ENCODE assay signal across 17 mouse cellular contexts in the genomic region with DNA sequence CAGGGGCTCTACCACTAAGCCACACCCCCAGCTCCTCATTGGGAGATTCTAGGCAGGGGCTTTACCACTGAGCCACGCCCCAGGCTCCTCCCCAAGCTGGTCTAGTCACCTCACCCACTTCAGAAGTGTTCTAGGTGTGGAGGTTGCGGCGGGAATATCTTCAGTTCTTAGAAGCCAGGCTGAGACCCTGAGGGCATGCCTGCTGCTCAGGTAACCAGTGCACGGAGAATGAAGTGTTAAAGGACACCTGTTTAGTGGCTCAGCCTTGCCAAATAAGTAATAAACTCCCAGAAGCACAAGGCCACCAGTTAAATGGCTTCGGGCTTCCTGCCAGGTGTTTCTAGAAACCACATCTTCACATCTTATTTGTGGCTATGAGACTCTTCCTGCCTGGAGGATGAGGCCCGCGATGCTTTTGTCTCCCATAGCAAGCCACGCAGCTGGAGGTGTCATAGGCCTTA. TPM values are rescaled to one million over a fixed set of nuclear protein-coding genes. Genes with fewer than 3 reads are reported as not detected.
DNase-seq lines count a peak whose midpoint lies in the region; ATAC-seq and TF ChIP-seq lines count a peak whose summit lies in the region.
"Had no signal": no experiment of that assay in that cellular context is flagged by ENCODE, and none has a peak within 500 bp of the region (broad histone marks: within the 10 kb centered on the region; RNA-seq: fewer than 3 reads in every experiment).

No protein-coding gene starts in this region.

- no peak overlapping the region for H3K9ac ChIP-seq in CH12.LX (ENCODE audit: insufficient read depth, low read depth)
- no peak overlapping the region for H3K9ac ChIP-seq in kidney, embryonic 15.5 days
- no peak overlapping the region for H3K9ac ChIP-seq in liver, embryonic 12.5 days
- H3K9ac ChIP-seq in hindbrain, embryonic 13.5 days, result no peak overlapping the region
- H3K9ac ChIP-seq: forebrain, embryonic 15.5 days had no signal

- no peak overlapping the region for H3K4me3 ChIP-seq in kidney, adult 2 months (ENCODE audit: insufficient read depth, low read depth, low read length)
- no peak overlapping the region for H3K4me3 ChIP-seq in CH12.LX (replicated peaks in 1 of 3; ENCODE audit: low read depth in 2 of 3, low read length in 2 of 3, poor library complexity in 1 of 3)
- no peak overlapping the region for H3K4me3 ChIP-seq in kidney, embryonic 15.5 days (replicated peaks)
- H3K4me3 ChIP-seq in liver, embryonic 12.5 days, result no peak overlapping the region
- H3K4me3 ChIP-seq in hindbrain, embryonic 13.5 days, result no peak overlapping the region
- H3K4me3 ChIP-seq: forebrain, embryonic 15.5 days had no signal

- in situ Hi-C loops in CH12.LX (cut with MboI; ENCODE audit: low pct_ligation_motif_present, low pct_unique_long_range_greater_than_20kb, low sequenced_read_pairs), result no loop called here

- no peak overlapping the region for H3K4me2 ChIP-seq in CH12.LX (ENCODE audit: insufficient read depth, low read depth, poor library complexity, severe bottlenecking)
- H3K4me2 ChIP-seq in kidney, embryonic 15.5 days, result no peak overlapping the region
- no peak overlapping the region for H3K4me2 ChIP-seq in liver, embryonic 12.5 days
- H3K4me2 ChIP-seq in hindbrain, embryonic 13.5 days, result no peak overlapping the region
- H3K4me2 ChIP-seq: forebrain, embryonic 15.5 days; liver, embryonic 11.5 days had no signal

- 59% methylated on average over 8 of the region's 8 CpGs for WGBS in kidney, adult 2 months
- WGBS in kidney, embryonic 15.5 days, result 80% methylated on average over 8 of the region's 8 CpGs
- 64% methylated on average over 8 of the region's 8 CpGs for WGBS in liver, embryonic 12.5 days (ENCODE audit: insufficient replicate concordance)
- 88% methylated on average over 8 of the region's 8 CpGs for WGBS in hindbrain, embryonic 13.5 days

- H3K27me3 ChIP-seq in kidney, adult 2 months (replicated peaks; ENCODE audit: control insufficient read depth, insufficient read depth, low read length), result no peaks in the 10 kb centered on the region
- peaks cover 44% of the 10 kb centered on the region for H3K27me3 ChIP-seq in CH12.LX (replicated peaks)
- H3K27me3 ChIP-seq in kidney, embryonic 15.5 days, result no peaks in the 10 kb centered on the region
- peaks cover 16% of the 10 kb centered on the region; the same call in 1 of the 2 replicates for H3K27me3 ChIP-seq in liver, embryonic 12.5 days (replicated peaks)
- H3K27me3 ChIP-seq in hindbrain, embryonic 13.5 days, result 0 out of 2 replicates have a peak, but pooled peaks cover 6% of the 10 kb centered on the region
- H3K27me3 ChIP-seq: forebrain, embryonic 15.5 days had no signal

- no peak for TF ChIP-seq EP300 in CH12.LX (IDR thresholded peaks at IDR 0.05; ENCODE audit: low read length)

- no peak for TF ChIP-seq CTCF in kidney, adult 2 months (conservative IDR thresholded peaks at IDR 0.05; ENCODE audit: insufficient read depth, insufficient read length, low read depth, low read length)
- TF ChIP-seq CTCF in CH12.LX (conservative IDR thresholded peaks at IDR 0.05 in 1 of 2, IDR thresholded peaks at IDR 0.05 in 1 of 2; ENCODE audit: low read depth in 2 of 2, low read length in 2 of 2), result no peak

- TF ChIP-seq RAD21 in CH12.LX (IDR thresholded peaks at IDR 0.05; ENCODE audit: low read depth, low read length), result no peak

- peak; percentile 50 for DNase-seq in kidney, adult 2 months
- no peak for DNase-seq in kidney, adult 8-10 months
- peak; percentile 39 for DNase-seq in CH12.LX (ENCODE audit: extremely low read depth)
- DNase-seq in thymus, postnatal 14 days, result peak; percentile 87
- no peak for DNase-seq in layer of hippocampus, adult 9-11 months
- DNase-seq: cerebellum, postnatal 14 days; heart, postnatal 10 days; lung, postnatal 10 days; right cerebral cortex, postnatal 4 days had no signal

- H3K9me3 ChIP-seq in CH12.LX (replicated peaks; ENCODE audit: low read length), result peaks cover 20% of the 10 kb centered on the region
- H3K9me3 ChIP-seq in kidney, embryonic 15.5 days (replicated peaks), result 0 out of 2 replicates have a peak, but pooled peaks cover 2% of the 10 kb centered on the region
- no peaks in the 10 kb centered on the region for H3K9me3 ChIP-seq in liver, embryonic 12.5 days (replicated peaks)
- H3K9me3 ChIP-seq in hindbrain, embryonic 13.5 days, result no peaks in the 10 kb centered on the region
- H3K9me3 ChIP-seq: forebrain, embryonic 15.5 days had no signal

- dilution Hi-C loops in CH12.LX (cut with MboI; ENCODE audit: extremely low pct_ligation_motif_present, extremely low pct_unique_long_range_greater_than_20kb, low sequenced_read_pairs), result no loop called here

- no peak for ATAC-seq in kidney, embryonic 15.5 days (replicated peaks; ENCODE audit: low FRiP score)
- ATAC-seq in liver, embryonic 12.5 days, result no peak
- no peak for ATAC-seq in hindbrain, embryonic 13.5 days (ENCODE audit: low FRiP score)
- ATAC-seq: forebrain, embryonic 15.5 days; intestine, postnatal 0 days; midbrain, embryonic 16.5 days had no signal

- no peaks in the 10 kb centered on the region for H3K79me2 ChIP-seq in CH12.LX (replicated peaks; ENCODE audit: control insufficient read depth, extremely low read depth, insufficient read depth, poor library complexity, severe bottlenecking)

- H3K4me1 ChIP-seq in kidney, adult 2 months (ENCODE audit: control insufficient read depth, insufficient read depth, low read length), result peaks cover 42% of the 10 kb centered on the region
- H3K4me1 ChIP-seq in CH12.LX (ENCODE audit: control insufficient read depth in 1 of 2, insufficient read depth in 2 of 2), result peaks cover 3 to 25% of the 10 kb centered on the region in 2 experiments
- H3K4me1 ChIP-seq in kidney, embryonic 15.5 days, result peaks cover 42% of the 10 kb centered on the region
- peaks cover 9% of the 10 kb centered on the region; the same call in 1 of the 2 replicates for H3K4me1 ChIP-seq in liver, embryonic 12.5 days
- H3K4me1 ChIP-seq in hindbrain, embryonic 13.5 days (replicated peaks), result no peaks in the 10 kb centered on the region
- H3K4me1 ChIP-seq: forebrain, embryonic 15.5 days had no signal

- H3K27ac ChIP-seq in kidney, adult 2 months (ENCODE audit: insufficient read depth, low read depth, low read length), result peak overlapping the region; percentile 69; the same call in 1 of the 2 replicates
- H3K27ac ChIP-seq in CH12.LX (ENCODE audit: insufficient read depth, low read depth), result no peak overlapping the region
- H3K27ac ChIP-seq in kidney, embryonic 15.5 days, result 0 out of 2 replicates have a peak overlapping the region, but pooled peaks have one; percentile 37
- no peak overlapping the region for H3K27ac ChIP-seq in liver, embryonic 12.5 days
- no peak overlapping the region for H3K27ac ChIP-seq in hindbrain, embryonic 13.5 days
- H3K27ac ChIP-seq: forebrain, embryonic 15.5 days had no signal

- no peak for TF ChIP-seq POLR2A in kidney, adult 2 months (IDR thresholded peaks at IDR 0.05; ENCODE audit: low read depth, low read length)
- no peak for TF ChIP-seq POLR2A in CH12.LX (IDR thresholded peaks at IDR 0.05; ENCODE audit: low read depth, low read length)

- H3K36me3 ChIP-seq in kidney, adult 2 months (ENCODE audit: control insufficient read depth, insufficient read depth, low read length), result no peaks in the 10 kb centered on the region
- no peaks in the 10 kb centered on the region for H3K36me3 ChIP-seq in CH12.LX (replicated peaks in 1 of 2; ENCODE audit: control insufficient read depth in 1 of 2, insufficient read depth in 1 of 2, low read length in 1 of 2)
- no peaks in the 10 kb centered on the region for H3K36me3 ChIP-seq in kidney, embryonic 15.5 days
- no peaks in the 10 kb centered on the region for H3K36me3 ChIP-seq in liver, embryonic 12.5 days
- H3K36me3 ChIP-seq in hindbrain, embryonic 13.5 days, result no peaks in the 10 kb centered on the region
- H3K36me3 ChIP-seq: forebrain, embryonic 15.5 days had no signal

RNA-seq across cellular contexts. Expression of a gene that starts 10.5 kb away (rescaled TPM):
- polyA plus RNA-seq in kidney, adult 2 months (2012; rRNA removed), result 31.1 and 42.8 TPM in 2 replicates
- total RNA-seq in CH12.LX (2012; rRNA removed), result 0.46 and 0.51 TPM in 2 replicates
- total RNA-seq in CH12.LX (2014; rRNA removed), result not detected in 2 replicates
- 0.68 and 0.71 TPM in 2 replicates for polyA plus RNA-seq in CH12.LX (2012; ENCODE audit: insufficient read length, low read depth)
- 15.8 and 22.3 TPM in 2 replicates for polyA plus RNA-seq in kidney, embryonic 15.5 days (2015; fragmentation: Nextera tagmentation; extraction: Ambion mirVana)
- 0.08 and 0.10 TPM in 2 replicates for polyA plus RNA-seq in liver, embryonic 12.5 days (2016; fragmentation: Nextera tagmentation; extraction: Ambion mirVana)
- polyA plus RNA-seq in hindbrain, embryonic 13.5 days (2015; fragmentation: Nextera tagmentation; extraction: Ambion mirVana), result 0.19 TPM in 1 of 2 replicates, not detected in the other
- total RNA-seq: gastrocnemius, adult 8-10 months had no signal
- polyA plus RNA-seq: forebrain, embryonic 15.5 days; liver, embryonic 11.5 days had no signal

RNA-seq across cellular contexts. Expression of a gene that starts 11.5 kb away (rescaled TPM):
- 0.28 and 0.37 TPM in 2 replicates for polyA plus RNA-seq in kidney, adult 2 months (2012; rRNA removed)
- total RNA-seq in CH12.LX (2012; rRNA removed), result not detected in 2 replicates
- not detected in 2 replicates for total RNA-seq in CH12.LX (2014; rRNA removed)
- polyA plus RNA-seq in CH12.LX (2012; ENCODE audit: insufficient read length, low read depth), result not detected in 2 replicates
- polyA plus RNA-seq in kidney, embryonic 15.5 days (2015; fragmentation: Nextera tagmentation; extraction: Ambion mirVana), result 0.18 and 0.30 TPM in 2 replicates
- polyA plus RNA-seq in liver, embryonic 12.5 days (2016; fragmentation: Nextera tagmentation; extraction: Ambion mirVana), result 0.18 and 0.22 TPM in 2 replicates
- polyA plus RNA-seq in hindbrain, embryonic 13.5 days (2015; fragmentation: Nextera tagmentation; extraction: Ambion mirVana), result not detected in 2 replicates
- total RNA-seq: gastrocnemius, adult 8-10 months; heart, postnatal 10 days had no signal
- polyA plus RNA-seq: forebrain, embryonic 15.5 days; midbrain, embryonic 16.5 days had no signal

RNA-seq across cellular contexts. Expression of a gene that starts 23.7 kb away (rescaled TPM):
- 6.8 and 7.3 TPM in 2 replicates for polyA plus RNA-seq in kidney, adult 2 months (2012; rRNA removed)
- 8.7 and 8.9 TPM in 2 replicates for total RNA-seq in CH12.LX (2012; rRNA removed)
- total RNA-seq in CH12.LX (2014; rRNA removed), result 6.0 and 7.5 TPM in 2 replicates
- polyA plus RNA-seq in CH12.LX (2012; ENCODE audit: insufficient read length, low read depth), result 12.5 TPM in 2 replicates
- 8.6 and 9.1 TPM in 2 replicates for polyA plus RNA-seq in kidney, embryonic 15.5 days (2015; fragmentation: Nextera tagmentation; extraction: Ambion mirVana)
- polyA plus RNA-seq in liver, embryonic 12.5 days (2016; fragmentation: Nextera tagmentation; extraction: Ambion mirVana), result 4.0 and 4.2 TPM in 2 replicates
- polyA plus RNA-seq in hindbrain, embryonic 13.5 days (2015; fragmentation: Nextera tagmentation; extraction: Ambion mirVana), result 16.9 and 18.0 TPM in 2 replicates

RNA-seq across cellular contexts. Expression of a gene that starts 31.9 kb away (rescaled TPM):
- 35.4 and 37.8 TPM in 2 replicates for polyA plus RNA-seq in kidney, adult 2 months (2012; rRNA removed)
- 10.0 and 14.0 TPM in 2 replicates for total RNA-seq in CH12.LX (2012; rRNA removed)
- 6.8 and 8.5 TPM in 2 replicates for total RNA-seq in CH12.LX (2014; rRNA removed)
- 13.3 and 13.7 TPM in 2 replicates for polyA plus RNA-seq in CH12.LX (2012; ENCODE audit: insufficient read length, low read depth)
- 14.1 and 16.4 TPM in 2 replicates for polyA plus RNA-seq in kidney, embryonic 15.5 days (2015; fragmentation: Nextera tagmentation; extraction: Ambion mirVana)
- 8.6 and 9.3 TPM in 2 replicates for polyA plus RNA-seq in liver, embryonic 12.5 days (2016; fragmentation: Nextera tagmentation; extraction: Ambion mirVana)
- polyA plus RNA-seq in hindbrain, embryonic 13.5 days (2015; fragmentation: Nextera tagmentation; extraction: Ambion mirVana), result 17.7 and 22.2 TPM in 2 replicates

RNA-seq across cellular contexts. Expression of a gene that starts 32.0 kb away (rescaled TPM):
- polyA plus RNA-seq in kidney, adult 2 months (2012; rRNA removed), result 296 and 478 TPM in 2 replicates
- total RNA-seq in CH12.LX (2012; rRNA removed) (500 and 564 TPM in 2 replicates), CH12.LX (2014; rRNA removed) (671 and 759 TPM in 2 replicates)
- 711 and 734 TPM in 2 replicates for polyA plus RNA-seq in CH12.LX (2012; ENCODE audit: insufficient read length, low read depth)
- polyA plus RNA-seq in kidney, embryonic 15.5 days (2015; fragmentation: Nextera tagmentation; extraction: Ambion mirVana), result 1,004 and 1,083 TPM in 2 replicates
- 624 and 630 TPM in 2 replicates for polyA plus RNA-seq in liver, embryonic 12.5 days (2016; fragmentation: Nextera tagmentation; extraction: Ambion mirVana)
- 945 and 956 TPM in 2 replicates for polyA plus RNA-seq in hindbrain, embryonic 13.5 days (2015; fragmentation: Nextera tagmentation; extraction: Ambion mirVana)

Comparison
In these comparisons a context has a peak if more than half of its experiments do, and no peak if none do; other contexts are left out.
1. DNase-seq: peak in kidney, adult 2 months (single experiment), CH12.LX (single experiment) and thymus, postnatal 14 days (single experiment); none in kidney, adult 8-10 months (0 of 2) and layer of hippocampus, adult 9-11 months (single experiment).
2. H3K27ac ChIP-seq: peak in kidney, adult 2 months (single experiment) and kidney, embryonic 15.5 days (single experiment); none in CH12.LX (single experiment), liver, embryonic 12.5 days (single experiment) and hindbrain, embryonic 13.5 days (single experiment).